Mouse (Mus musculus) hindbrain, embryonic 10.5 days (tissue): ENCODE measurements around the gene Rnf208. TPM values are rescaled to one million over a fixed set of nuclear protein-coding genes. Genes with fewer than 3 reads are reported as not detected.

Experiments used
- DNase-seq: peaks from one replicate; pipeline ENCODE4 v3.0.0-alpha.2; 2017; ENCODE audit warnings: low spot score
- H3K27ac ChIP-seq: fragments of 300-500 bp; sonication (generic); 2 replicates; pipeline ENCODE4 v1.5.1; 2016; ENCODE audit warnings: mild to moderate bottlenecking, moderate library complexity
- H3K27me3 ChIP-seq: fragments of 300-500 bp; sonication (generic); 2 replicates; pipeline ENCODE4 v1.6.1; 2016; ENCODE audit warnings: mild to moderate bottlenecking; ENCODE audit not compliant: poor library complexity, insufficient read depth, severe bottlenecking
- H3K36me3 ChIP-seq: fragments of 300-500 bp; sonication (generic); 2 replicates; pipeline ENCODE4 v1.6.1; 2016; ENCODE audit warnings: mild to moderate bottlenecking, moderate library complexity
- H3K4me1 ChIP-seq: fragments of 300-500 bp; sonication (generic); replicated peaks from 2 replicates; pipeline ENCODE4 v1.6.1; 2016; ENCODE audit warnings: mild to moderate bottlenecking
- H3K4me3 ChIP-seq: fragments of 300-500 bp; sonication (generic); 2 replicates; pipeline ENCODE4 v1.5.1; 2016; ENCODE audit warnings: mild to moderate bottlenecking, moderate library complexity
- H3K9me3 ChIP-seq: fragments of 300-500 bp; sonication (generic); 2 replicates; pipeline ENCODE4 v1.6.1; 2016; ENCODE audit warnings: mild to moderate bottlenecking, moderate library complexity
- WGBS: fragments of 180-500 bp; shearing (Covaris S2); methylation state at CpG from one replicate; pipeline ENCODE4 v1.1.7; 2016; 5-methylcytosine and 5-hydroxymethylcytosine counted together
- polyA plus RNA-seq: library from polyadenylated mRNA; unstranded; fragments of >200 nt; fragmentation: Nextera tagmentation; extraction: Ambion mirVana; gene quantifications from 2 replicates; pipeline ENCODE4 v1.2.1, GENCODE M21; 2016

Gene Rnf208
- polyA plus RNA-seq, 1 experiment from 2014 or later = 43.5 TPM

GRCm38 (mm10) chr2:25292856-25293255 lies 50.8 kb downstream of the Rnf208 start:
- Histone ChIP-seq H3K4me3 (peak overlapping the region; percentile 43; the same call in 1 of the 2 replicates), H3K36me3 (no peaks in the 10 kb centered on the region), H3K27ac (peak overlapping the region; percentile 62; the same call in 1 of the 2 replicates), H3K27me3 (peaks cover 97% of the 10 kb centered on the region), H3K9me3 (no peaks in the 10 kb centered on the region), H3K4me1 (peaks cover 27% of the 10 kb centered on the region)
- peak; percentile 83 for DNase-seq
- 0% methylated on average over 1 of the region's 1 CpGs for WGBS

GRCm38 (mm10) chr2:25293706-25294105 lies 51.7 kb downstream of the Rnf208 start:
- WGBS = 74% methylated on average over 9 of the region's 9 CpGs
- Histone ChIP-seq H3K27ac (no peak overlapping the region), H3K4me1 (peaks cover 27% of the 10 kb centered on the region), H3K27me3 (peaks cover 94% of the 10 kb centered on the region), H3K4me3 (no peak overlapping the region), H3K36me3 (no peaks in the 10 kb centered on the region), H3K9me3 (no peaks in the 10 kb centered on the region)
- DNase-seq = no peak

Other genes with a start within 250 kb of the Rnf208 start
- gene Nsmf, start 187.9 kb upstream of the Rnf208 start, polyA plus RNA-seq = 72.2 and 89.0 TPM in 2 replicates
- not detected in 2 replicates for gene Entpd8, start 162.0 kb upstream of the Rnf208 start, polyA plus RNA-seq
- 0.22 and 0.38 TPM in 2 replicates for gene Noxa1, start 147.1 kb upstream of the Rnf208 start, polyA plus RNA-seq
- 77.4 and 108 TPM in 2 replicates for gene Nrarp, start 61.5 kb upstream of the Rnf208 start, polyA plus RNA-seq
- 2.6 and 2.7 TPM in 2 replicates for gene Tor4a, start 45.4 kb upstream of the Rnf208 start, polyA plus RNA-seq
- 123 and 132 TPM in 2 replicates for gene Nelfb, start 30.8 kb upstream of the Rnf208 start, polyA plus RNA-seq
- gene Stpg3, start 27.6 kb upstream of the Rnf208 start, polyA plus RNA-seq = not detected in 2 replicates
- not detected in 2 replicates for gene Fam166a, start 23.5 kb upstream of the Rnf208 start, polyA plus RNA-seq
- 655 and 693 TPM in 2 replicates for gene Tubb4b, start 17.6 kb upstream of the Rnf208 start, polyA plus RNA-seq
- not detected in 2 replicates for gene Slc34a3, start 7.9 kb upstream of the Rnf208 start, polyA plus RNA-seq
- gene Rnf224, start 5.5 kb upstream of the Rnf208 start, polyA plus RNA-seq = not detected in 2 replicates
- not detected in 2 replicates for gene Cysrt1, start 197 bp downstream of the Rnf208 start, polyA plus RNA-seq
- gene AL732309.1, start 4.6 kb downstream of the Rnf208 start, polyA plus RNA-seq = 5.7 and 6.2 TPM in 2 replicates
- gene Tmem203, start 13.2 kb downstream of the Rnf208 start, polyA plus RNA-seq = 18.7 and 20.3 TPM in 2 replicates
- gene Tprn, start 20.4 kb downstream of the Rnf208 start, polyA plus RNA-seq = 8.1 and 9.5 TPM in 2 replicates
- 248 and 259 TPM in 2 replicates for gene Ssna1, start 30.2 kb downstream of the Rnf208 start, polyA plus RNA-seq
- 150 and 156 TPM in 2 replicates for gene Anapc2, start 30.2 kb downstream of the Rnf208 start, polyA plus RNA-seq
- not detected in 2 replicates for gene Tmem210, start 45.9 kb downstream of the Rnf208 start, polyA plus RNA-seq
- not detected in 2 replicates for gene Lrrc26, start 47.7 kb downstream of the Rnf208 start, polyA plus RNA-seq
- gene Grin1, start 76.9 kb downstream of the Rnf208 start, polyA plus RNA-seq = 1.2 and 4.5 TPM in 2 replicates
- 57.4 and 58.7 TPM in 2 replicates for gene Man1b1, start 90.1 kb downstream of the Rnf208 start, polyA plus RNA-seq
- gene Dpp7, start 114.1 kb downstream of the Rnf208 start, polyA plus RNA-seq = 21.1 and 21.8 TPM in 2 replicates
- gene Uap1l1, start 123.4 kb downstream of the Rnf208 start, polyA plus RNA-seq = 7.4 and 10.1 TPM in 2 replicates
- gene Sapcd2, start 130.1 kb downstream of the Rnf208 start, polyA plus RNA-seq = 71.6 and 75.1 TPM in 2 replicates
- 0.31 TPM in 1 of 2 replicates, not detected in the other for gene Entpd2, start 153.6 kb downstream of the Rnf208 start, polyA plus RNA-seq
- gene Npdc1, start 157.1 kb downstream of the Rnf208 start, polyA plus RNA-seq = 75.1 and 155 TPM in 2 replicates
- gene Fut7, start 181.0 kb downstream of the Rnf208 start, polyA plus RNA-seq = not detected in 2 replicates
- 5.7 and 5.9 TPM in 2 replicates for gene Abca2, start 186.4 kb downstream of the Rnf208 start, polyA plus RNA-seq
- 0.90 and 1.2 TPM in 2 replicates for gene Clic3, start 214.6 kb downstream of the Rnf208 start, polyA plus RNA-seq
- 17.0 and 31.3 TPM in 2 replicates for gene Paxx, start 218.8 kb downstream of the Rnf208 start, polyA plus RNA-seq
- 0.49 and 1.7 TPM in 2 replicates for gene Ptgds, start 227.8 kb downstream of the Rnf208 start, polyA plus RNA-seq